Mouse (Mus musculus): ENCODE results near the gene Enpp4.

- TF ChIP-seq CTCF (IDR thresholded peaks at IDR 0.05; ENCODE audit: low read depth, low read length) (no peak), GATA1 (IDR thresholded peaks at IDR 0.05; ENCODE audit: borderline replicate concordance, low read length) (no peak), TAL1 (conservative IDR thresholded peaks at IDR 0.05; ENCODE audit: low read depth, low read length) (no peak)
Measured at GRCm38 (mm10) chr17:44068876-44069275, 36.7 kb downstream of the Enpp4 start.

All from G1E (cell line).